Mouse (Mus musculus): ENCODE measurements around the gene Gm45808.

The Gm45808 gene

DNA sequence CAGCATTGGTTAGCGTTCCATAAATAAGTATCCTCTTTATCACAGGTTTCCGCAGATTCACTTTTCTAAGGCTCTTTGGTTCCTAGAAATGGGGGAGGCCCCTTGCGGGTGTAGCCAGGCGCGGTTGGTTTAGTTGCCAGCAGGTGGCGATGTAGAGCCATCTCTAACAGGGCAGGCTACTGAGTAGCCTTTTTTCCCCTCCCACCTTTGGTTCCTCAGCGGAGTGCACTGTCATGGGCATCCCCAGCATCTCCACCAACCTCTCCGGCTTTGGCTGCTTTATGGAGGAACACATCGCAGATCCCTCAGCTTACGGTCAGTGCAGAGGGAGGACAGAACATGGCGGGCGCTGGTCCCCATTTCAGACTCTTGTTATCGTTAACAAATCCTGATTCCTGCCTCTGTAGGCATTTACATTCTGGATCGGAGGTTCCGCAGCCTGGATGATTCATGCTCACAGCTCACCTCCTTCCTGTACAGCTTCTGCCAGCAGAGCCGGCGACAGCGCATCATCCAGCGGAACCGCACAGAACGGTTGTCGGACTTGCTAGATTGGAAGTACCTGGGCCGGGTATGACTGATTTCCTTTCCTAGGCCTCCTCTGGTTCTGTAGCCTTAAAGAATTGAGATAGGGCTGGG lies 35.1 kb downstream of the Gm45808 start:
- DNase-seq (ENCODE audit: low spot score in 2 of 2), result peak; percentile 79 to 83

DNA sequence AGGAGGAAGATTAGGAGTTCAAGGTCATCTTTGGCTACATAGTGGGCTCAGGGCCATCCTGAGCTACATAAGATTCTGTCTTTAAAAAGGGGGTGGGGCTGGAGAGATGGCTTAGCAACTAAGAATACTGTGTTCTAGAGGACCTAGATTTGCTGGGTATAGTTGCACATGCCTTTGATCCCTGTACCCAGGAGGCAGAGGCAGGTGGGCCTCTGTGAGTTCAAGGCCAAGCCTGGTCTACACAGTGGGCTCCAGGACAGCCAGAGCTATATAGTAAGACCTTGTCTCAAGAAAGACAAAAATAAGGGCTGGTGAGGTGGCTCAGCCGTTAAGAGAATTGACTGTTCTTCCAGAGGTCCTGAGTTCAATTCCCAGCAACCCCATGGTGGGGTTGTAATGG lies 36.6 kb downstream of the Gm45808 start:
- DNase-seq (ENCODE audit: low spot score in 2 of 2), result no peak

DNA sequence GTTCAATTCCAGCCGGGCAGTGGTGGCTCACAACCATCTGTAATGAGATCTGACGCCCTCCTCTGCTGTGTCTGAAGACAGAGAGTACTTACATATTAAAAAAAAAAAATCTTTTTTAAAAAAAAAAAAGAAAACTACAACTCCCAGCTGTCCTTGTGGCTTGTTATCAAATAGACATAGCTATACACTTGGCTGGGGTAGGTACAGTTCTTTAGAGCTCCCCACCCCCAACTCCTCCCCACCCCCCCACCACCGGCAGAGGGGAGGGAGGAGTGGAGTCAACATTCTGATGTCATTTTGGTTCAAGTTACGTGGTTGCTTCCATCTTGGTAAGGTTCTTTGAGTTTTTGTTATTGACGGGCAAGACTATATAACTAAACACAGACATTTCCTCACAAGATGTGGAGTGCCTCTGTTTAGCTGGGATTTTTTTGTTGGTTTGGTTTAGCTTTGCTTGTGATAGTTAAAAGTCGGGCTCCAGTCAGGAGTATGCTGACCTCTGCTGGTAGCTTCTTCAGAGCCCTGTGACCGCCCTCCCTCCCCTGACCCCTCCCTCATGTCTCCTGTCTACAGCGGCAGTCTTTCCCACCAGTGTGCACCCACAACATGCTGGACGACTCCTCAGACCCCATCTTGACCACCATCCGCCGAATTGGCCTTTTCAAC lies 39.2 kb downstream of the Gm45808 start:
- no peak for DNase-seq (ENCODE audit: low spot score in 2 of 2)

DNA sequence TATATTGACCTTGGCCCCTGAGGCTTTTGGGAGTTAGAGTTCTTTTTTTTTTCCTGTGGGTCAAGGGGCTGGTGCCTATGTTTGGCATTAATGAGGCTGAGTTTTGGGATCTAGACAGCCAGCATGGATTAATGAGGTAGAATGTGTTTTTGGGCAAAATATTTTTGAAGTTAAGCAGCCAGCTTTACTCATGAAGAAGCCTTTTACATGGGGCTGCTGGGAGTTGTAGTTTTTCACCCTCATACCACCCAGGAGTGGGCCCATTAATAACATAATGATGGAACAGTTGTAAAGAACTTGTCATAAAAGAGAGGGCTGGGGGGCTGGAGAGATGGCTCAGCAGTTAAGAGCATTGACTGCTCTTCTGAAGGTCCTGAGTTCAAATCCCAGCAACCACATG lies 40.0 kb downstream of the Gm45808 start:
- no peak for DNase-seq (ENCODE audit: low spot score in 2 of 2)

DNA sequence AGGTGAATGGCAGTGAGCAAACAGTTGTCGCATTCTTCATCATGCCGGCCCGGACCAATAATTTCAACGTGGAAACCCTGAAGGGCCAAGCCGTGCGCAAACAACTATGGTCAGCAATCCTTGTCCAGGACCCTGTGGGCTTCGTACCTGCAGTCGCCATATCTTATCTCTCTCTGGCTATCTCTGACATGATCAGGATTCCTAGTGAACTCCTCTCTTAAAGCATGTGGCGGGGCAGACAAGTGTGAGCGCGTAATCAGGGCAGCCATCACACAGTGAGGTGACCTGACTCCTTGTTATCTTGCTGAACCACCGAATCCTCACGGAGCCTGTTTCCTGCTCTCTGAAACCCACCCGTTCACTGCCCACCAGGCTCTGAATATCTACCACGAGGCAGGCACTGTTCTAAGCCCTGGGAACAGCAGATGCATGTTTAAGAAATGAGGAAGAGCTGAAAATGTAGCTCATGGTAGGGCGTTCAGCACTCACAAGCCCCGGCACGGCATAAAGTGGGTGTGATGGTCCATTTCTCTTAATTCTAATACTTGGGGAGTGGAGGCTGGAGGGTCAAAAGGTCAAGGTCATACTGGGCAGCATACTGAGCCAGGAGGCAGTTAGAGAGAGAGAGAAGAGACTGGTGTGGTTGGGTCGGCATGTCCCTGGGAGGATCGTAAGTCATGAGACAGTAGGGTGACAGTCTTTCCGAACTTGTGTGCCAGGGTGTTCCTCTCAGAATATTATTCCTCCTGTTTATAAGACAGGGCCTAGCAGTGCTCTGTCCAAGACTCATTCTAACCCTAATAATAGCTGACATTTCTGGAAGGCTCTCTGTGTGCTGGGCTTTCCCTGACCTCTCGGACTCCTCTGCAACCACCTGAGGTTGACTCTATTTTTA lies 42.8 kb downstream of the Gm45808 start:
- no peak for DNase-seq (ENCODE audit: low spot score in 2 of 2)

DNA sequence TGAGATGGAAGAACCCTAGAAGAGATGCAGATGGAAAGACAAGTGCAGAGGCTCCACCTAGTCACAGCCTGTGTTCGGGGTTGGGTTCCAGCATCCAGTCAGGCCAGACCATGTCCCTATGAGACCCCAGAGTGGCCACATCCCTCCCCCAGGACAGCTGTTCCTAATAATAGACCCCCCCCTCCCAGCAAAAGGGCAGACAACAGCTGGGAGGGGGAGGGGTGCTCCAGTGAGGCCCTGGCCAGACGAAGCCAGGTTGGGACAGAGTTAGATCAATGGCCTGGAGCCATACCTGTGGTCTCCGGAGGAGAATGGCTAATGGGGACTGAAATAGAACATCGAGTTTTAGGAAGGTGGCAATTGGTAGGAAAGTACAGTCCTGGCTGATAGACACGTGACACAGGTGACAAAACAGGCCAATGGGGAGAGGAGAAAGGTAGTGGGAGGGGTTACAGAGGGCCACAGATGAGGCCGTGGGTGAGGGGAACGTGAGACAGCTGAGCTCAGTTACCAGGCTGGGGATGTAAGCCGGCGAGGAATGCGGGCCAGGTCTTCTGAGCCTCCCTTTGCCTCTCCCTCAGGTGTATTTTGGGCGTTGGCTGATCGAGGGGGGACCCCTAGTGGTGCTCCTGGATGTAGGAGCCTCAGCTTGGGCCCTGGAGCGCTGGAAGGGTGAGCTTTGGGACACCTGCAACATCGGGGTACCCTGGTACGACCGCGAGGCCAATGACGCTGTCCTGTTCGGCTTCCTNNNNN lies 48.9 kb downstream of the Gm45808 start, which contains the start of gene Ruvbl2:
Gene Ruvbl2 (minus strand): TSS at position 576 of the 756 bp plus-strand sequence.
- no peak for DNase-seq (ENCODE audit: low spot score in 2 of 2)

DNA sequence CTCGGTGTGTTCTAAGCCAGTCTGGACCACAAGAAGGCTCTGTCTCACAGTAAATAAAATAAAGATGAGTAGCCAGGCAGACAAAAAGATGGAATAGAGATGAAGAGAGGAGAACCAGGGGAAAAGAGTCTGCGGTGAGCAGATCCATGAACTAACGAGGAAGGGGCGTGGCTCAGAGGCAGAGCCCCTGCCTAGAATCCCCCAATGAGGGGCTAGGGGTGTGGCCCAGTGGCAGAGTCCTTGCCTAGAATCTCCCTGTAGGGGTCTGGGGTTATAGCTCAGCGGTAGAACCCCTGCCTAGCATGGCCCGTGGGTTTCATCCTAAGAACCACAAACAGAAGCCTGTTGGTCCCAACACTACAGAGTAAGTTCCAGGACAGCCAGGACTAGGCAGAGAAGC lies 49.6 kb downstream of the Gm45808 start:
- no peak for DNase-seq (ENCODE audit: low spot score in 2 of 2)

DNA sequence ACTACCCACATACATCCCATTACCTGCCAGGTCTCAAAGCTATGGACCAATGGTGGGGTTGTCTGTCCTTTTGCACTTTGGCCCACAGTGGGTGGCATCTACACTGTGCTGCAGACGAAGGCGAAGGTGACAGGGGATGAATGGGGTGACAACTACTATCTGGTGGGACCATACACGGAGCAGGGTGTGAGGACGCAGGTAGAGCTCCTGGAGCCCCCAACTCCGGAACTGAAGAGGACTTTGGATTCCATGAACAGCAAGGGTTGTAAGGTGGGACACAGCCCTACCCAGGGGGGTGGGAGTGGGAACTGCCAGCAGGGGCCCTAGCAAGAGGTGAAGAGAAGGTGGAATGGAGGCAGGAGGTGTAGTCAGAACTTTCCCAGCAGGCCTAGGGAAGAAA lies 50.2 kb downstream of the Gm45808 start:
- no peak for DNase-seq (ENCODE audit: low spot score in 2 of 2)

DNA sequence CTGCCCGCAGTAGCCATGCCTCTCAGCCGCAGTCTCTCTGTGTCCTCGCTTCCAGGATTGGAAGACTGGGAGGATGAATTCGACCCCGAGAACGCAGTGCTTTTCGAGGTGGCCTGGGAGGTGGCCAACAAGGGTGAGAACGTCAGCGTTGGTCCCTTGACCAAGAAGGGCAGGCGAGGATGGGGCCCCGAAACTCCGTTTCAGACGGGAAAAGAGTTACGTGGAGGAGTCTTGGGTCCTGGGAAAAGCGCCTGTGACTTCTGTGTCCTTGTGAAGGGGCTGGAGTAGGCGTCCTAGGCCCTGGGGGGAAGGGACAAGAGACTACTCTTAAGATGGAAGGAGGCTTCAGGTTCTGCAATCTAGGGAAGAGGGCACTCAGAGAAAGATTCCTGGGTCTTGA lies 51.6 kb downstream of the Gm45808 start:
- DNase-seq (ENCODE audit: low spot score in 2 of 2), result no peak

DNA sequence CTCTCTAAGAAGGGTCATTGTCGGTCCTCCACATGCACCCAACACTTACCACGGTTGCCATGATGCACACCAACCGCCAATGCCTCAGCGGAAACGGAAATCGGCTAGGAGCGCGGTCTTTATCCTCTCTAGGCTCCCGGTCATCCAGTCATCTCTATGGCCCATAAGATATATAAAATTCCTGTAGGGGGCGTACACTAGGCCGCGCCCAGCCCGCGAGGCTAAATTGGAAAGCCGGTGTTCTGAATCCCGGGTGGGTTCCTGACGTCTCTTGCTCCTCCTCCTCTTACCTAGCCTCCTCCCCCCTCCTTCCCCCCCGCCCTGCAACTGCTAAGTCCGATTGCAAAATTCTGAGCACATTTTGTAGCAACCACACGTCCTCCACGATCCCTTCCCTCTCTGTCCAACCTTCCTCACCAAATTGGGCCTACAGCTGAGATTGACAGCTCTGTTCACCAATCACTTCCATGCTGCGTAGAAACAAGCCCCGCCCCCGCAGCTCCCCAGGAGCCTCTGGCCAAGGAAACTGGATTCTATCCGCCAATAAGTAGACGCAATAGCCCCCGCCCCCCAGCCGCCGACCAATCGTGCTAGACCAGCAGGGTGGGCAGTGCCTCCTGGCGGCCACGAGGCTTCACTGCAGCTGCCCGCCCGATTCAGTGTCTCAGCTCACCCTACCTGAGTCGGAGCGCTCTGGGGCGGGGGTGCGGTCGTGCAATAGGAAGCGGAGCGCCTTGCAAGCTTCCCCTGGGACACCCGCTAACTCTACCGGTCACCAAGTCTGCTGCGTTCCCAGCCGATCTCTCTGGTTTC lies 52.2 kb downstream of the Gm45808 start, which contains the start of gene Gys1:
Gene Gys1 (plus strand): TSS at position 642 of the 813 bp plus-strand sequence.
- peak; percentile 100 for DNase-seq (ENCODE audit: low spot score in 2 of 2)

DNA sequence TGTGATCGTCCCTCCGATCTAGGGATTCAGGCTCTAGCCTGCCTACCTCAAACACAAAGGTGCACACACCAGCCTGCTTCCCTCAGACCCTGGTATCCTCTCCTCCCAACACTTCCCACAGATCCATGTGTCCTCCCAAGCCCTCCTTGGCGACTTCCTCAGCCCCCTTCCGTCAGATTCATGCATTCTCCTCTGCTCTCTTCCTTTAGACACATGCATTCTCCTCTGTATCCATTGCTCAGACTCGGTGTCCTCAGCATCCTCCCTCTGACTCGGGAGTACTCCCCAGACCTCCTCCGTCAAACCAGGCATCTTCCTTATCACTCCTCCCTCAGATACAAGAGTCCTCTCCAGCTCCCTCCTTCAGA lies 52.8 kb downstream of the Gm45808 start:
- no peak for DNase-seq (ENCODE audit: low spot score in 2 of 2)

DNA sequence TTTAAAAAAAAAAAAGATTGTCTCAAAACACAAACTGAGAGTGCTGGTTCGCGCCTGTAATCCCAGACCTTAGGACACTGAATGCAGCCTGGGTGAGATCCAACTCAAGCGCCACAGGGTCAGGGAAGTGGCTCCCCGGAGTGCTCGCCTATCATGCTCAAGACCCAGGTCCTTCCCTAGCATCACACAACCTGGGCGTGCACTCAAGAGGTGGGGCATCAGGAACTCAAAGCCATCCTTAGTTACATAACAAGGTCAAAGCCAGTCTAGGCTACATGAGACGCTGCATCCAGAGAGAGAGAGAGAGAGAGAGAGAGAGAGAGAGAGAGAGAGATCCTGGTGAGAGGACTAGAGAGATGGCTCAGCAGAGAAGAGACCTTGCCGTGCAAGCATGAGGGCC lies 60.1 kb downstream of the Gm45808 start:
- no peak for DNase-seq (ENCODE audit: low spot score in 2 of 2)

DNA sequence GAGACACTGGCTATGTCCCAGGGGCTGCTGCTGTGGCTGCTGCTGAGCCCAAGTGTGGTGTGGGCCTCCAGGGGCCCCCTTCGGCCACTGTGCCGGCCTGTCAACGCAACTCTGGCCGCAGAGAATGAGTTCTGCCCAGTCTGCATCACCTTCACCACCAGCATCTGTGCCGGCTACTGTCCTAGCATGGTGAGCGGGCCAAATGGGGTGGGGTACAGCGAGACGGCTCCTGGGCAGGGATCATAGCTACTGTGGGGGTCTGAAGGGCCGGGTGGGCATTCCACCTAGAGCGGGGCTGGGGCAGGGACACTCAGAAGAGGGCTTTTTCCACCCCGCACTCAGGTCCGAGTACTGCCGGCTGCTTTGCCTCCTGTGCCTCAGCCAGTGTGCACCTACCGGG lies 65.4 kb downstream of the Gm45808 start:
- no peak for DNase-seq (ENCODE audit: low spot score in 2 of 2)

DNA sequence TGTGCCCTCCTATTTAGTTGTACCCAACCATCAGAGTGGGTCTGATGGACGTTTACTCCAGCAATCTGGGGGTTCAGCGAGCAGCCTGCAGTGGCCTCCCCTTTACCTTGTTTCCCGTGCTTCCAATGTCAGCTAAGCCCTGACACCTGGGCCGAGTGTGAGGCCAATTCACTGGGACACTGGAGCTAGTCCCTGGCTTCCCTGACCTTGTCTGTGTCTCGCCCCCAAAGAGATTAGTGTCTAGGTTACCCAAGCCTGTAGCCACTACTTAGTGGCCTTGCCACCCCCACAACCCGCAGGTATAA lies 66.0 kb downstream of the Gm45808 start, which contains the start of gene Lhb:
Gene Lhb (plus strand): TSS at position 206 of the 305 bp plus-strand sequence.
- no peak for DNase-seq (ENCODE audit: low spot score in 2 of 2)

DNA sequence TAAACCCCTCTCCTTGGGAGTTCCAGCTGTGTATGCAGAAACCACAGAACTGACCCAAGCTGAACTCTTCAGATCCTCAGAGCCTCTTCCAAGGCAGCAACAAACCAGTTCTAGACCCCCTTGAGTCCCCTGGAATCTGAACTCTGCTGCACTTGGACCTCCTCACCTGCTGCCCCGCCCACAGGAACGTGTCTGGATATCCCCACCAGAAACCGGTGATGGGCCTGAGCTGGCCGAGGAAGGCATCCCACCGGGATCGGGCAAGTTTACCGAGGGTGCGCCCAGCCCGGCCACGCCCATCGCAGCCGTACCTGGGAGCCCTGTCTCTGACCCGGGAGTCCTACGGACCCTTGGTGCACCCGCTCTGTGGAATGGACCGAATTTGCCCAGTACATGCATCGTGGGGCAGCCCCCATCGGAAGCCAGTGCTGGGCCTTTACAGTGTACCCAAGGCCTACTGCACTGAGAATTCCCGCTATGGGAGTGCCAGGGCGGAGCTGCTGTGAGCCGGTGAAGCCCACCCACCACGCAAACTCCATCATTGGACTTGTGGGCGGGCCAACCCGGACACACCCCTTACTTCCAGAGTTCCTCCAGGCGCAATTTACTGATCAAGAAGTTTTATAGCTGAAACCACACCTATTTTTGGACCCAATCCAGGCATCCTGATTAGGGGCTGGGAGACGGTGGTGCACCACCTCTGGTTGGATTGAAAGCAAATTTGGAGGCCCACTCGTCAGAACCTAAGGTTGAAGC lies 66.6 kb downstream of the Gm45808 start:
- no peak for DNase-seq (ENCODE audit: low spot score in 2 of 2)

DNA sequence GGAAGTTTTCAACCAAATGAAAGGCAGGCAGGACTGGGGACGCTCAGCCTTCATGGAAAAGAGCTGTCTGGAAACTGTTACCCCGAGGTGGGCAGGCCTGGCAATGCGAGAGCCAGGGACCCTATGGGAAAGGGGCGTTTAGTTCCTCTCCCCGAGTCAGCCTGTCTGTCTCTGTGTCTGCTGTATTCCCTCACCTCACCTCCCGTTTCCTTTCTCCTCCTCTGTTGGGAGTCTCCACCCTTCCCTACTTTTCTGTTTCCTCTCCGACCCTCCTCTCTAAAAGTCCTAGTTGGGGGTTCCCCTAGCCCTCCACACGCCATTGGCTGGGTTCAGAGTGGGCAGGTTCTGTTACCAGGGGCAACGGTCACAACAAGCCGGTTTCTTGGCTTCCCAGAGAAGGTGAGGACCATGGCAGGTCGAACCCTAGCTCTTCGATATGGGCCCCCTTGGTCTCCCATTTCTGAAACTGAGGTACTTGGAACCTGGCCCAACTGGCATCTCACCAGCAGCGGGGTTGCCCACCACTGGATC lies 68.6 kb downstream of the Gm45808 start:
- no peak for DNase-seq (ENCODE audit: low spot score in 2 of 2)

Measured in frontal cortex, postnatal 25 days (tissue).